Mouse (Mus musculus) bone marrow macrophage, adult 2 months (primary cell): ENCODE measurements around the gene Asap2.

ENCODE experiments used
- CTCF ChIP-seq: IDR thresholded peaks from 2 replicates; pipeline ENCODE4 v1.5.1; 2012; ENCODE audit warnings: low read depth, mild to moderate bottlenecking, low read length, moderate library complexity
- POLR2A ChIP-seq: IDR thresholded peaks from 2 replicates; pipeline ENCODE4 v1.6.1; 2012; ENCODE audit warnings: mild to moderate bottlenecking, low read depth, low read length, borderline replicate concordance

GRCm38 (mm10) chr12:21163706-21164105, 173.4 kb downstream of the Asap2 start:
- TF ChIP-seq CTCF (no peak), POLR2A (no peak)
